Mouse (Mus musculus) ZHBTc4 (cell line): ENCODE results near the gene Adcy2.

Experiments
- DNase-seq: peaks from one replicate; pipeline ENCODE4 v3.0.0-alpha.2; 2011; ENCODE audit warnings: low read depth, low spot score

The Adcy2 gene

GRCm38 (mm10) chr13:68998918-68999801 is at the start of gene Adcy2:
TSS of gene Adcy2 (minus strand) at chr13:68999541.
- DNase-seq, result peak; percentile 77

GRCm38 (mm10) chr13:69036991-69037597 is 37.8 kb upstream of the Adcy2 start:
- DNase-seq, result no peak

GRCm38 (mm10) chr13:69034621-69035020 is 35.3 kb upstream of the Adcy2 start:
- DNase-seq, result no peak

- DNase-seq, result no peak
These were observed 34.2 kb upstream of the Adcy2 start for GRCm38 (mm10) chr13:69033532-69033931.

- no peak for DNase-seq
These were observed 29.9 kb upstream of the Adcy2 start for GRCm38 (mm10) chr13:69029078-69029757.

GRCm38 (mm10) chr13:69024964-69025363 is 25.6 kb upstream of the Adcy2 start:
- DNase-seq, result no peak

GRCm38 (mm10) chr13:69023239-69023638 is 23.9 kb upstream of the Adcy2 start:
- DNase-seq, result no peak

GRCm38 (mm10) chr13:69020574-69020973 is 21.2 kb upstream of the Adcy2 start:
- no peak for DNase-seq

GRCm38 (mm10) chr13:69006915-69007314 is 7.6 kb upstream of the Adcy2 start:
- no peak for DNase-seq

- no peak for DNase-seq
These were observed 6.8 kb upstream of the Adcy2 start for GRCm38 (mm10) chr13:69006091-69006490.

- DNase-seq, result no peak
These were observed 5.1 kb upstream of the Adcy2 start for GRCm38 (mm10) chr13:69004406-69004805.

GRCm38 (mm10) chr13:69002631-69003030 is 3.3 kb upstream of the Adcy2 start:
- no peak for DNase-seq

GRCm38 (mm10) chr13:69002173-69002572 is 2.8 kb upstream of the Adcy2 start:
- DNase-seq, result peak; percentile 78

GRCm38 (mm10) chr13:68999826-69000225 is 485 bp upstream of the Adcy2 start:
- no peak for DNase-seq

- DNase-seq, result peak; percentile 49
These were observed 803 bp downstream of the Adcy2 start for GRCm38 (mm10) chr13:68998558-68998917.

- peak; percentile 40 for DNase-seq
These were observed 1.4 kb downstream of the Adcy2 start for GRCm38 (mm10) chr13:68997821-68998551.

GRCm38 (mm10) chr13:68997386-68997785 is 2.0 kb downstream of the Adcy2 start:
- no peak for DNase-seq

GRCm38 (mm10) chr13:68996661-68997060 is 2.7 kb downstream of the Adcy2 start:
- no peak for DNase-seq

GRCm38 (mm10) chr13:68985789-68986188 is 13.6 kb downstream of the Adcy2 start:
- no peak for DNase-seq

GRCm38 (mm10) chr13:68984000-68984399 is 15.3 kb downstream of the Adcy2 start:
- DNase-seq, result no peak

GRCm38 (mm10) chr13:68981048-68981447 is 18.3 kb downstream of the Adcy2 start:
- DNase-seq, result no peak

- no peak for DNase-seq
These were observed 26.2 kb downstream of the Adcy2 start for GRCm38 (mm10) chr13:68973143-68973542.
